Mouse (Mus musculus) heart, adult 2 months (tissue): ENCODE measurements around the gene Mcrs1.

ENCODE experiments used
- CTCF ChIP-seq: fragments of 200-600 bp; IDR thresholded peaks from 2 replicates; pipeline ENCODE4 v1.8.1; 2022; ENCODE audit warnings: antibody characterized with exemption, mild to moderate bottlenecking, moderate library complexity
- EP300 ChIP-seq: fragments of 200-500 bp; IDR thresholded peaks from 2 replicates; pipeline ENCODE4 v1.6.1; 2011; ENCODE audit warnings: low read depth, low read length, control low read depth; ENCODE audit not compliant: insufficient read depth

DNA sequence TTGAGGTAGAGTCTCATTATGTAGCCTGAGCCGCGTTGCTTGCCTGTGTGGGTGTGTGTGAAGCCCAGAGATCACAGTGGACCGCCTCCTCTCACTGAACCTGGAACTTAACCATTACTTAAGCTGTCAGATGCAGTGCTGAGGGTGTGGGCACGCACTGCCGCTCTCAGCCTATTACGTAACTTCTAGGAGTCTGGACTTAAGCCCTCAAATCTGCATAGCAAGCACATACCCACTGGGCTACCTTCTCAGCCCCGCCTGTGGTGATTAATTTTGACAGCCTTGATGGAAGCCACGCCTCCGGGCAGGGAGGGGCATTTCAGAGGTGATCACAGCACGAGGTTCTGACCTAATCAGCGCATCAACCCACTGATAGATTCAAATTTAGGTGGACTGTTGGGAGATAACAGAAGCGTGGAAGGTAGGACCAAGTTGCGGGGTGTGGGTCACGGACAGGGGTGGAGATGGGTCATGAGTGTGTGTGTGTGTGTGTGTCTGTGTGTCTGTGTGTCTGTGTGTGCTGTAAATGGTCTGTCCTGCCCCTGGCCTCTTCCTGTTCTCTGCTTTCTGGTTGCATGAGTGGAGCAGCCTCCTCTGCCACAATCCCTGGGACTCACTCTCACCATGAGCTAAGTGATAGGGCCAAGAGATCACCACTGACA is 32.9 kb upstream of the Mcrs1 start:
- TF ChIP-seq EP300: no peak
- TF ChIP-seq CTCF: no peak
